Mouse (Mus musculus): ENCODE data around the gene Smim23.

Smim23 gene

DNA sequence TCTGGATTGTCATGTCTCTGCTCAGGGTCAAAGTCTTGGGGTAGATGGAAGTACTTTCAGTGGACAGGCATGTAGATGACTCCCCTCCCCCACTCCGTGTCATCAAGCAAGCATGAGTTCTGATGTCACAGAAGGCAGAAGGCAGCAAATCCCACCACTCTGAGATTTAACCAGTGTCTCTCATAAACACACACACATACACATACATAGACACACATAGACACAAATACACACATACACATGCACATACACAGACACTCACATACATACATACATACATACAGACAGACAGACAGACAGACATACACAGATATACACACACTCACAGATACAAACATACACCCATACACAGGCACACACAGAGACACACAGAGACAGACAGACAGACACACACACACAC, at the start of gene Smim23:
Smim23 (minus strand) TSS at position 101 of the 400 bp plus-strand sequence.
- no peak for DNase-seq (ENCODE audit: low read depth)

DNA sequence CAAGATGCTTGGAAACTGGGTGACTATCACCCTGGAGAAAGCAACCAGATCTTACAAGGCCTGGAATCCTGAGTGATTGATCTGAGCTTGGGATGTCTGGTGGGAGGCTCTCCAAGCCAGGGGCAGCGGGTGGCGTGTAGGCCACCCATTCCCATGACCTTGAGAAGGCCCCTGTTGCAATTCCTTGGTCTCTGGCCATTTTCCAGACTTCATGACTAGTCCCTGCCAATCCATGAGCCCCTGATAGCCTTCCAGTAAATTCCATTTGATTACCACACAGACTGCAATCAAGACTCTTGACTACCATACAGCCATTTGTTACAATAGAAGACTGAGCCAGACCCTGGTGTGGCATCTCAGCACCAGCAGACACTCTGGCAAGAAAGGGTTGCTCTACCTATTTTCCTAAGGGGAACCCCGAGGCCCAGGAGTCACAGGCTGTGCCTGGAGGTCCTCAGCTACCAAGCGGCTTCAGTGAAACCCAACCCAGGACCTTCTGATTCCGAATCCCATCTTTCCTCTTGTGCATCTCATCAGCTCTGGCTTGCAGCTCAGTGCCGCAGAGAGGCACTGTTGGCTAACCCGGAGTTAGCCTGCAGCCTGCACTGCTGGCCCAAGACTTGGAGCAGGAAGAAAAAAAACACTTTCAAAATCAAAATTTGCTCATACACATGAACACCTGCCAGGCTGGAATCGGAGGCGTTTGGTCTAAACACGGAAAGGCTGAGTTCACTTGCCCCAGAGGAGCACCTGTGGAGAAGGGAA, 44.4 kb upstream of the Smim23 start:
- no peak for DNase-seq (ENCODE audit: low read depth)

DNA sequence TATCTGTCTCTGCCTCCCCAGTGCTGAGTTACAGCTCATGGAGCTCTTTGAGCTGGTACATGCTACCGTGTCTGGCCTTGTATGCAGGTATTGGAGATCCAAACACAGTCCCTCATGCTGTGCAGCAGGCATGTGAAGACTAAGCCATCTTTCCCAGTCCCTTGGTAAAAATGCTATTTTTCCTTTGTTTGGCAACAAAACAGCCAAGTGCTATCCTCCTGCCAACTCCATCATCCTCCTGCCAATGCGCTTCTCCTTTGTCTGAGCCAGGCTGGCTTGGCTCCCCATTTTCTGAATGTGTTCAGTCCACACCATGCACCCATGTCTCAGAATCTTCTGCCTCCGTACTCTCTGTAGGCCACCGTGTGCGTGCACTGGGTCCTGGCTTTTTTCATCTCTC, 40.2 kb upstream of the Smim23 start:
- no peak for DNase-seq (ENCODE audit: low read depth)

DNA sequence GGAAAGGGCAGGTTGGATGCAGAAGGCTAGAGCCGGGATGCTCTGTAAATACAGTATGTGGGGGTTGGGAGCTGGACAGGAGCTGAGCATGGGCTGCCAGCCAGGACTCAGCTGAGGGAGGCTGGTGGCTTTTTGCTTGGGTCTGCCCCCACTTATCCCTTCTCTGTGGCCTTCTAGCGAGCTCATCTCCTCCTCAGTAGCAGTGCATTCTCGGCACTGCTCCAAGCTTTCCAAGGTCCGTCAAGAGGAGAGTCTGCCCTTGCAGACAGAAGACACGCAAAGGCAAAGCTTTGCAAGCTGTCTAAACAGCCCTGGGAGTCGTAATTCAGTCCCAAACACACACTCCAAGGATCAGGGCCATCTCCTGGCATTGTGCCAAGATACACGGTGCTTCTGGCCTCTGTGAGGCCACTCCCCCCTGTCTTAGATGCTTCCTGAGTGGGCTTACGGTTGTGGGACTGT, 33.0 kb upstream of the Smim23 start:
- DNase-seq (ENCODE audit: low read depth) = no peak

DNA sequence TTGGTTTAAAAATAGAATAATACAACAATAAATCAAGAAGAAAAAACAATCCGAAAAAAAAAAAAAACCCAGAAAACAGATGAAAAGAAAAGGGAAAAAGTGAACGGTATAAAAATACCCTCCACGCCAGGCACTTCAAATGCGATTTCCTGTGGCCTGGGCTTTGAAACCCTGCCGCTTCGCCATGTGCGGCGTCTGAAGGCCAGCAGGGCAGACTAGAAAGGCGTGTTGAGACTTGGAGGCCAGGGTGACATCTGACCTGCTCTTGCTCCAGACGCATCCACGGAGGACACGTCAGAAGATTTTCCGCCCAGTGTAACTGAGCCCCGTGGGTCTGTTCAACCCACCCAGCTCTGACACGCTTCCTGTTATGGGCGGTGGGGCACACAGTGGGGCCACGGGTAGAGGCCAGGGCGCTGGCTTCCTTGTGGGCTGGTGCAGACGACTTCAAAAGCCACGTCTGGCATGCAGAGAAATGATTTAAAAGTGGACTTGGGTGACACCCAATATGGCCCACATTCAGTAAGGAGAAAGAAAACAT, 22.3 kb upstream of the Smim23 start:
- DNase-seq (ENCODE audit: low read depth) = no peak

DNA sequence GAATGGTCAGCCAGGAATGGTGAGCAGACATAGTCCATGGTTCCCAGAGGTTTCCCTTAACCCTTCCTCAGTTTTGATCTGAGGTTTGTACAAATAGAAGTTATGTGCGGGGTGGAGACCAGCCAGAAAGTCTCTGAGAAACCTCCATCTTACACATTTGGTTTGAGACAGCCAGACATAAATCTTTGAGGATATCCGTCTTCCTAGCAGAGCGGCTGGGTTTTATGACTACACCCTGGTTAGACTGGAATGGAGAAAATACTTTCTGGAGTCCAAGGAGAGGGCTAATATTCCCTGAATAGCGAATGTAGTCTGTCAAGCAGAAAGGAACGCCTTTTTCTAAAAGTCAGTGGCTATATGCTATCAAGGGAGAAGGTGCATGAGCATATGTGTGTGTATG, 16.8 kb upstream of the Smim23 start:
- DNase-seq (ENCODE audit: low read depth) = no peak

DNA sequence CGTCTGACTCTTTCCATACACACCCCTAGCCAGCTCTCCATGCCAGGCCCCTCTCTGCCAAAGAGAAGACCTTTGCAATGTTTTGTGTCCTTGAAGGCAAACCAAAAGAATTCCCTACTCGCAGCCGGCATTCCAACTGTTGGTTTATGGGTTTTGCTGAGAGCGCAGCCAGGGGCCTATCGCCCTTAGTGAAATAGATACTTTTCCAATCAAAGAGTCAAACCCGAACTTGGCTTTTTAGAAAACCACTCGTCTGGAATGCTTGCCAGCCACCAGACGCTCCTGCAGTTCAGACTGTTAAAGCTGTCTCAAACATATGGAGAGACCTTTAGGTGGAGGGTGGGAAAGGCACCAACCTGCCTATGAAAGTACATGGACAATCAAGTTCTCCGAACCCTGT, 15.9 kb upstream of the Smim23 start:
- no peak for DNase-seq (ENCODE audit: low read depth)

DNA sequence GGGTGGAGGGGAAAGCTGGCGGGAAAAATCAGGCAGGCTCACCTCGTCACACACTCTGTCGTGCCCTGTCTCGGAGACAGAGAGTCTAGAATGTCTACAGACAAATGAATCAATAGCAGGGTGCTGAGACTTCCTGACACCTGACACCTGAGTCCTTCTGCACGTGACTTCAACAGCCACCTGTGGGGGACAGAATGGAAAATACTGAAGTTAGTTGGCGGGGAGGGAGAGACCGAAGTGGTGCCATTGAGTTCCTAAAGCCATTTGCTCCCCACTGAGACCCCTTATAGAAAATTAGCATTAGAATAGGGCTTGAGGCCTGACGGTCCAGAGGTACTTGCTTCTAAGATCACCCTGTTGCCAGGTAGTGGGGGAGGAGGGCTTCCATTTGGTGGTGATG, 10.6 kb upstream of the Smim23 start:
- DNase-seq (ENCODE audit: low read depth) = no peak

DNA sequence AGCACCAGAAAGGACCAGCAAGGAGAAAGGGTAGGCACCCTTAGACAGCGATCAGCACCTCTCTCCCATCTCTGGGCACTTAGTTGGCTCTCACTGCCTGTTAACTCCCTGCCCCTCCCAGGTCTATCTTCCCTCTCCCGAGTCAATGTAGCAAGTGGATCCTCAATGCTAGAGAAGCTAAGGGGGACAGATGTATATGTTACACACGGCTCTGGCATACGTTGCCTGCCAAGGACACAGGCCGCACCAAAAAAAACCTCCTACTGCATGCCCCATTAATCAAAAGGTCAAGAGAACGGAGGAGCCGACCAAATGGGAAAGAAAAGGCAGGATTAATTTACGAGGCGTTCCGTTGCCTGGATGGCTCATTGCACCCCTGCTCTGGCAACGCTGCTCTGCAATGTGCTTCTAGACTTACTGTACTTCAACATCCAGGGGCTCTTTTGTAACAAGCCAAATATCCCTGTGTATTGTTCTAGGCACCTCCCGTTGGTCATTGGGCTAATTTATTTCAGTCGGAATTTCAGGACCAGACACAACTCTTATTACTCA, 10.0 kb upstream of the Smim23 start:
- no peak for DNase-seq (ENCODE audit: low read depth)

DNA sequence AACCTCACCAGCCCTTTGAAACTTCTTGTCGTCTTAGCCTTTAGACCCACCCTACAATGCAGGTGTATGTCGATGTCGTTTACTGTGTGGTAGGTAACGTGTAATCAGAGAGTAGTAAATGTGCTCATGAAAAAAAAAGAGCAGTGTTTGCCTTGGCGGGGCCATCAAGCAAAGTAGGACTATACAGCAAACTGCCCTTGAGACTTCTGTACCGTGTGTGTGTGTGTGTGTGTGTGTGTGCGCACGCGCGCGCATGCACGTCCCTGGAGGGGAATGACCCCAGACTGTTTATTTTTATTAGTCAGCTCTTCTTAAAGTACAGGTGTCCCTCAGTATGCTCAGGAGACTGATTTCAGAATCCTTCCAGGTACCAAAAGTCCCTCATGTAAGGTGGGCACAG, 6.8 kb downstream of the Smim23 start:
- no peak for DNase-seq (ENCODE audit: low read depth)

DNA sequence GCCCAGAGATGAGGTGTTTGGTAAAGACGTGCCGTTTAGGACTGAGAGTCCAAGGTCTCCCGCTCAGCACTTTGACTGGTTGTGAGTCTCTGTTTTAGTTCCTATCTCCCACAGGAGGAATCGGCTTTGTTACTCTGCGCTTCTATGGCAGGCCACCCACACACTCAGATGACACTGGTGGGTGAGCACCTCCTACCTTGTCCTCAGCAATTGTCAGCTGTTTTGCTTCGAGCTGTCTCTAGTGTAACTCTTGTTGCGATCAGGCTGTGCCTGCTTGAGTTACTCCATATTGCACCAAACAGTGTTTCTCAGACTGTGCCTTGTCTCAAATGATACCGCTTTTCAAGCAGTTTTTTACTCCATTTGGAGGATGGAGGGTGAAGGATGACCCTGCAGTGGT, 10.1 kb downstream of the Smim23 start:
- no peak for DNase-seq (ENCODE audit: low read depth)

DNA sequence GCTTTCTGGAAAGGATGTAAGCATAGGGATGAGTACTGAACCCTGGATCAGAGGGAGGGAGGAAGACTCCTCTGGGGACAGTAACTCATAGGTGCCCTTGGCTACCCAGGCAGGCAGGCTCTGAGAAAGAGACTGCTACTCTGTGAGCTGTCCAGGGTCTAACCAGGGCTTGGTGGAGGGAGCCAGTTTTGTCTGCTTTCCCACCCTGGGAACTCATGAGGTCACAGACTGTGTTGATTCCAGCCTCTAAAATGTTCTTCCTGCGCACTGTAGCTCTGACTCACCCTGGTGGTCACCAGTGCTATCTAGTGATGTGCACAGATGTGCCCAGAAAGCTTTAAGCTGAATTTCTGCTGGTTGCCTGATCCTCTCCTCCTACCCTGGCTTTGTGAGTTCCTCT, 15.3 kb downstream of the Smim23 start:
- no peak for DNase-seq (ENCODE audit: low read depth)

DNA sequence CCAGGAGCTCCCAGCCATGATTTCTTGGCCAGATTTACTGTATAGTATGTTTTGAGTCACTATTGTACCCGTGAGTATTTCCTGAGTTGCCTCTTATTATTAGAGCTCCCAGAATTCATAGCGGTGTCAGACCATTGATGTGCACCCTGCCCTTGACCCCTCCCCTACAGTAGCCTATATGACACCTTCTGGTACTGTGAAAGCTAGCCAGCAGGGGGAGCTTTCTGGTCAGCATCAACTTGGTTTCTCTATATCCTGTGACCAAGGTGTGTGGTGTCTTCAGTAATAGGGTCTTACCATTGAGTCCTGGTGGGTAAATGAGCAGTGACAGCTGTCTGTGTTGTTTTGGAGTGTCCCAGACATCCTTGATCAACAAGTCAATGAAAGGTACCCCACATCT, 18.4 kb downstream of the Smim23 start:
- DNase-seq (ENCODE audit: low read depth) = peak; percentile 28

DNA sequence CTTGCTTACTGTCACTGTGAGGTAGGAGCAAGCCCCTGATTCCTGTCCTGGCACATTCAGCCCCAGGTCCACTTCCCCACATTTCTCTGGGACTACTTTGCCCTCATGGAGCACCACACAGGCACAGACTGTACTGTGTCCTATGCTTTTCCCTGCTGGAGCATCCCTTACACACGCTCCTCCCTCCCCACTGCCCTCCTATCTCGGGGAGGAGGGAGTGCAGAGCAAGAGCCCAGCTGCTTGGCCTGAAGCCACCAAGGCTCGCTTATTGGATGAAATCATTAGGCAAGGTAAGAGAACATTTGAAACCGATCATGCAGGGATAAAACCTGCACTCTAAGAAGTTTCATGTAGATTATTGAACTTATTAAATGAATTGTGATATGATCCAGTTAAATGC, 20.7 kb downstream of the Smim23 start:
- no peak for DNase-seq (ENCODE audit: low read depth)

DNA sequence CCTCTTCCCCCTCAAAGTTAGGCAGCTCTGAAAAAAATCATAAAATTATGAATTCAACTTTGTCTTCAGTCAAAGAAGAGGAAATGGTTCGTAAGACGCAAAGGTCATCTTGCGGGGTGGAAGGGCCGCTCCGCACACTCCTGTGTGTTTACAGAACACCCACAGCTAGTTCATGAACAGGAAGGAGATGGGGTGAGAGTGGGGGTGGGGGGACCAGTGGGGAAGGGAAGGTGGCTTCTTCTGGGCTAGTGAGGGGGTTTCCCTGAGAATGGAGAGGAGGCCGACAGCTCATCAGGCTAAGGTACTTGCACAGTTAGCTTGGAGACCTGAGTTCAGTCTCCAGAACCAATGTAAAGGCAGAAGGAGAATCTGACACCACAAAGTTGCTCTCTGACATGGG, 22.7 kb downstream of the Smim23 start:
- no peak for DNase-seq (ENCODE audit: low read depth)

DNA sequence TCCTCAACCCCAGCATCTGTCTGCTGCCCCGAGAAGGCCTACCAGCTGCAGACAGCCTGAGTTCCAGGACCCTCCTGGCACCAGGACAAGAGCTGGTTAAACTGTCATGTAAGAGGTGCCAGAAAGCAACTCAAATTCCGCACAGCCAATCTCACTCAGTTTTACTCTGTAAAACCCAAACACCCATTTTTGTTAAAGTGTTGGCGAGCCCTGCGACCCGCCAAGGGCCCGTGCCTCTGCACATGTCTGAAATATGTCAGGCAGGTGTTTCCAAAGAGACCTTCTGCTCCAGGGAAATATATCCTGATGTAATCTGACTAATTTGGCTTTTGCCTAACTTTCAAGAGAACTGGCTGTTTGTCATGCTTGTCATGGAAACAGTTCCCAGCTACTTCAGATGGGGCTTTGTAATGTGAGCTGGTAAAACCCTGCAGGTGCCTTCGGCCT, 23.5 kb downstream of the Smim23 start:
- DNase-seq (ENCODE audit: low read depth) = no peak

DNA sequence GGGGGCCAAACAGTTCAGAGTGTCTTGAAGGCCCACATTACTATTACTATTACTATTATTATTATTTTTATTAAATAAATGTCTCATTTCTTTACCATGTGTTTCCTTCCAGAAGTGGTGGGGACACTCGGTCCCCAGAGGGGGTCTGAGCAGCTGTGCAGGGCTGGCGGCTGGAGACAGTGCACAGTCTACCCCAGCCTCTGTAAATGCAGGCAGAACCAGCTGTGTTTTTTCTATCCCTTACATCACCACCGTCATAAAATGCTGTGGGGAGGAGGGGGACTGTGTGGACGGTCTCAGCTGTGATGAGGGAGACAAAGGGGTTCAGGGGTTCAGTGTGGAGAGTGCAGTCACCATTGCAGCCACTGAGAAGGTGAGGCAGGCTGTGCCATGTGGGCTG, 26.0 kb downstream of the Smim23 start:
- no peak for DNase-seq (ENCODE audit: low read depth)

DNA sequence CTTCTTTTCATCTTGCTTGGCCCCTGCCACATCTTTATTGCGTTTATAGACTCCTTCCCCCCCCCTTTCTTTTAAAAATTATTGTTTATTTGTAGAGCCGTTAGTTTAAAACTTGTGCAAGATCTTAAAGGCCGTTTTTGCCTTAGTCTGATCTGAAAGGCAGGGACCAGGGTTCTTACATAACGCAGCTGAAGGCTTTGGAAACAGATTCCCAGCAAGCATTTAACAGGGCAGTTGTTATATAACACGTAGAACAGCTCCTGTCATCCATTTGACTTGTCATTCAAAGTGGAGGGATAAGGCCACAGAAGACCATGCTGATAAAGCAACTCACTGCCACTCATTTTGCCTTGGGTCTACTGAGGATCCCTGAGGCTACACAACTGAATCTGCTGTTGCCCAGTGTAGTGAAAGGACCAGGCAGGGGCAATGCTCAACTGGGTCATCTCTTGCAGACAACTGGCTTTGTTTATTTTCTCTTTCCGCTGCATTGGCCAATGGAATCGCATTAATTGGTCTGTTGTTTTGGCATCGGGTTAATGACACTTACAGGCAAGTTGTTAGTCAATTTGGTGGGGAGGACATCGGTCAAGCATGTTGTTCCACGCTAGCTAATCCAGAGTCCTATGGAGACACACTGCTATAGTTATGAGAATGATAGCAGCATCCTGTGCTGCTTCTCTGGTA, 29.5 kb downstream of the Smim23 start:
- DNase-seq (ENCODE audit: low read depth) = no peak

DNA sequence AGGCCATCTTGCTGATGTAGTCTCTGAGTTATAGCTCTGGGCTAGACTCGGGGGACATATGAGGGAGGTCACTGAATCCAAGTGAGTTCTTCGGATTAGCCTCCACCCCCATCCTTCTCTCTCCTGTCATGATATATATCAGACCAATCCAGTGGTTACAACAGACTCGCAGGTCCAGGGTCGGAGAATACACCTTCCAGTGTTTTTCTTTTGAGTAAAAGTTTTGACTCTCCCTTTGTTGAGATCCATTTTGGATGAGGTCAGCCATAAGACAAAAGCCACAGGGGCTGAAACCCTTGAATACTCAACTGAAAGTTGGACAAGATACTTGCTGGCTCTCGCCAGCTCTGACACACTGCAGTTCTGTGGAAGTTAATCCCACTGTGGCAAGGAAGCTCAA, 38.2 kb downstream of the Smim23 start:
- no peak for DNase-seq (ENCODE audit: low read depth)

DNA sequence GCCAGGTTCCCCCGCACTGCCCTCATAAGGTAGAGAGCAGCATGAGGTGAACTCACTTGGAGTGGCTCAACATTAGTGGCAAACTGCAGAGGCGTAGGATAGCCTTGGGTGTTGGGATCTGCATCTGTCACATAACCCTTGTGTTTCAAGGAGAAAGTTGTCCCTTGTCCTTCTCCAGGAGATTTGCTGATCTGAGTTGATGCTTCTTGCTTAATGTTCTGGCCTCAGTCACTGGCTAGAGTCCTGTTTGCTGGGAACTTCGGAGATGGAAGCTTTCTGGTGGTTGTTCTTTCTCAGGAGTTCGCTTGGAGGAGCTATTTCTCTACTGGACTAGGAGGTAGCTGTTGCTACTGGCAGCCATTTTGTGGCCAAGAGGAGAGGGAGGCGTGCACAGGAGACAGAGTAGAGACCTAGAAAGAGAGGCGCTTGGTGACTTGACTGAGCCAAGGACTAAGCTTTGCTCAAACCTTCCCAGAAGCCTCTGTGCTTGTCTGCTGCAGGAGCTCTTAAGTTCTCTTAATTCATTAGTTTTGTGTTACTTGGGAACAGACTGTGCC, 38.7 kb downstream of the Smim23 start:
- DNase-seq (ENCODE audit: low read depth) = no peak

DNA sequence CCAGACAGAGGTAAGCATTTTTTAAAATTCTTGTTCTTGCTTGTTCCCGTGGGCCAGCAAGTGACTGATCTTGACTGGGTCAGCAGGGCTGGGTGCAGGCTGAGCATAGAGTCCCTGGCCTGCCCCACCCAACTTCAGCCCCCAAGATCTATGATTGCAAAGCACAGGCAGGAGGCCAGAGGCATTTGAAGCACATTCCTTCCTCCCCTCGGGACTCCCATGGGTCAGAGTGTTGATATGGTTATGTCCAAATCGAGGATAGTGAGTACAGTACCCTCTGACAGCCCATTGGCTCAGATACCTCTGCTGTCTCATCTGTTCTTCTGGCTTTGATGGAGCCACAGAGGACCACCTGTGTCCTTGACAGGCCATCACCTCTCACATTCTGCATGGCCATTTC, 41.7 kb downstream of the Smim23 start:
- no peak for DNase-seq (ENCODE audit: low read depth)

DNA sequence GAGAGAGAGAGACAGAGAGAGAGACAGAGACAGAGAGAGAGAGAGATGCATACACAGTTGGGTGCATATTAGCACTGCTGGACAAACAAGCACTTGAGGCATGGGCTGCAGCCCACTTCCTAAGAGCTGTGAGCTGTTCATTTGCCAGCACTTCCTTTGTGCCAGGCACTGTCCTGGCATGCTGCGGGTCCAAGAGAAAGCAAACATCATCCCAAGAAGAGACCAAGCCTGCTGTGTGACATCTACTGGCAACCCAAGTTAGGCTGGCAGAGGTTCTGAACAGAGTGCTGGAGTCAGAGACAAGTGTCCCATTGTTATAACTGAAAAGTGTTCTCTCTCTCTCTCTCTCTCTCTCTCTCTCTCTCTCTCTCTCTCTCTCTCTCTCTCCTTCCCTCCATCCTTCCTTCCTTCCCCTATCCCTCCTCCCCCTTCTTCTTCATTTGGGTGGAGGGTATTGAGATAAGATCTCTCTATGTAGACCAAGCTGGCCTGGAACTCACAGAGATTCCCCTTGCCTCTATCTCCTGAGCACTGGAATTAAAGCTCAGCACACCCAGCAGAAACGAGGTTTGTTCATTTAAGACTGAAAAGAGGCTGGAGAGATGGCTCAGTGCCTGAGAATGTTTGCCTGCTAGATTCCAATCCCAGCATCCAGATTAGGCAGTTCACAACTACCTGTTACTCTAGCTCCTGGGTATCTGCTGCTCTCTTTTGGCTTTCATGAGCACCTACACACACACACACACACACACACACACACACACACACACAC, 42.6 kb downstream of the Smim23 start:
- DNase-seq (ENCODE audit: low read depth) = no peak

Measured in c-Kit-positive CD71-negative TER-119-negative erythroid progenitor cells, embryonic 14.5 days (primary cell).